Mouse (Mus musculus): Measurements from ENCODE around the gene Ankrd13d. TPM values are rescaled to one million over a fixed set of nuclear protein-coding genes. Genes with fewer than 3 reads are reported as not detected.

Gene Ankrd13d
- 1 to 10 TPM; 2.4 to 2.8 TPM for total RNA-seq (2021)
- long read RNA-seq, experiment 1, partial matches to known transcripts: 0 of 1 reads
- long read RNA-seq, experiment 1, other reads (novel, unspliced or antisense): 1 of 1 reads
- long read RNA-seq, experiment 2, partial matches to known transcripts: 0 of 2 reads
- long read RNA-seq, experiment 2, other reads (novel, unspliced or antisense): 0 of 2 reads

DNA sequence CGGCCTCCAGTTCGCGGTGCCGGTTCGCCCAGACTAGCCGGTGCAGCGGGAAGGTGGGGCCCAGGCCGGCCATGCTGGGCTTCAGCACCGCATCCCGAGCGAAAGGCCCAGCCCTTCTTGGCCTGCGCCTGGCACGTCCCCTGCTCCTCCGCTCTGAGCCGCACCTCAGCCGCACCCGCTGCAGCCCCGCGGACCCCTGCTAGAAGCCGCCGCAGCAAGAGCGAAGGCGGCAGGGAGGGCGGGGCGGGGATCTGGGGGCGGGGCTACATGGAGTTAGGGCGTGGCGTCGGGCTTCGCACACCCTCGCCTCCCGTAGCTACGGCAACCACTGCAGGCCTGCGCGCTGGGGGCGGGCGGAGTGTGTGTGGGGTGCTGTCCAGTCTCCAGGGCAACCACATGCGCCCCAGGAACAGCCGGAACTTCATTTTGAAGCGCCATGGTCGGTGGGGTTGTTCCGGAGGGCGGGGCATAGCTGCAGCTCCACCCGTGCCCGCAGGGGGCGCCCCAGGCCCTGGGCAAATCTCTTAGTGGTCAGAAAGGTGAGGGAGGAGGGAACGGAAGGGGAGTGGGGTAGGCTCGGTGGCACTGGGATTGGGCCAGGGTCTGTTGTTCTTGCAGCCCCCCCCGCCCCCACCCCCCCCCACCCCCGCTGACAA lies at the start of gene Ankrd13d:
Ankrd13d (minus strand) TSS at position 240 of the 656 bp plus-strand sequence.
- DNase-seq: peak; percentile 85 to 93

DNA sequence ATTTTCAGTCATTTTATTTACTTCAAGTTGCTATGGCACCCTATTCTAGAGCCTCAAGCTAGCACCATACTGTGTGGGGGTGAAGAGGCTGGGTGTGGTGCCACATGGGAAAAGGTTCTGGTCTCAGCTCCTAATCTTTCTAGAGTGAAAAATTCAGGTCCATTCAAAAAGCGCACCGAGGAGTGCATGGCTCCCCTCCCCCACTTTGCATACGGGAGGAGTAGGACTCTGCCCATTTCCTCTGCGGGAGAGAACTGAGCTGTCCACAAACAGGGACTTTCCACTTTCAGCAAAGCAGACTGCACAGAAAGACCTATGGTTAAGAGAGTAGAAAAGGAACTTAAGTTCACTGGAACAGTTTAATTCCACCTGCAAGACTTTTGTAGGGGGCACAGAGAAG lies 49.7 kb upstream of the Ankrd13d start:
- DNase-seq: peak; percentile 69 to 84

DNA sequence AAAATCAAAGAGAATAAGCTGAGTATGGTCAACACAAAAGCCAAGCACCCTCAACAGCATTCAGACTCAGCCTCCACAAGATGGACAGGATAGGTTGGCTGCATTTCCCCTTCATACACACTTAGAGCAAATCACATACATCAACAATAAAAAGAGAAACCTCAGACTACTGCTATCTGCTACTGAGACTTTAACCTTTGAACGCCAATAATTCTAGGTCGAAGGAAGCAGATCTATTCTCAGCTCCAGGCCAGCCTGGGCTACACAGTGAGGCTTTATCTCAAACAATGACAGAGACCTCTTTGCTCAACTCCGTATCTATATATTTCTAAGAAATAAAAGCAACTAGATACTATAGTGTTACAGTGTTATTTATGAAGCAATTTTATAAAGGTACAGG lies 48.3 kb upstream of the Ankrd13d start:
- no peak for DNase-seq

DNA sequence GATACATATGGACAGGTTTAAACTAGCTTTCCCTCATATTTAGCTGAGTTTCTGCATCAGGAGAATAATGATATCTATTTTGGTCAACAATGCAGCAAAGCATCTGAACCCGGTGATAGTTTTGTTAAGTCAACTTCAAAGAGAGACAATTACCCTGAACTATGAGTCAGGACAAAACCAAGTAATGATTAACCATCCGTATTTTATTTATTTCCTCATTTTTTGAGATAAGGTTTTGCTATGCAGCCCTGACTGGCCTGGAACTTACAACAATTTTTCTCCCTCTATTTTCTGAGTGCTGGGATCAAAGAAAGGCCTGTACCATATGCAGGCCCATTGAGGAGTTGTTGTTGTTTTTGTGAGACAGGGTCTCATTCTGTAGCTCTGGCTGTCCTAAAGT lies 47.7 kb upstream of the Ankrd13d start:
- DNase-seq: no peak

DNA sequence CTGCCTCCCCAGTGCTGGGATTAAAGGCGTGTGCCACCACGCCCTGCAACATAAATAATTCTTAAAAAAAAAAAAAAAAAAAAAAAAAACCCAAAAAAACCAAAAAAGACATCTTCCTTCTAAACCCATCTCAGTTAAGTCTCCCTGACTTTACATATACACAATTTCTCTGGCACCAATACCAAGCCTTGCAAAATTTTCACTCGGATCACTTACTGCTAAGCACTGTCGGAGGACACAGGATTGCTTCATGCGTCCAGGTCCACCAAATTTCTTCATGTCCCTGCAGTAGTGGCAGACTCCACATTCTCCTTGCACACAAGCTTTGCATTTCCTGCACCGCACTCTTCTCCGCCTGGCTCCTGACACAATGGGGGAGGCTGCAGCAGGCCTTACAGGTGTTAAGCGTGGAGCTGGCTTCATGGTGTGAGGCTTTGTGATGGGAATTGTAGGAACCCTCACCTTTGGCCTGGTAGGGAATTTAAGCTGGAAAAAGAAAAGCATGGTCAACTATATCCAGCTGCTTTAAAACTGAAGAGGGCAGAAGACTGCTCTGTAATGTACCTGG lies 45.9 kb upstream of the Ankrd13d start:
- no peak for DNase-seq

DNA sequence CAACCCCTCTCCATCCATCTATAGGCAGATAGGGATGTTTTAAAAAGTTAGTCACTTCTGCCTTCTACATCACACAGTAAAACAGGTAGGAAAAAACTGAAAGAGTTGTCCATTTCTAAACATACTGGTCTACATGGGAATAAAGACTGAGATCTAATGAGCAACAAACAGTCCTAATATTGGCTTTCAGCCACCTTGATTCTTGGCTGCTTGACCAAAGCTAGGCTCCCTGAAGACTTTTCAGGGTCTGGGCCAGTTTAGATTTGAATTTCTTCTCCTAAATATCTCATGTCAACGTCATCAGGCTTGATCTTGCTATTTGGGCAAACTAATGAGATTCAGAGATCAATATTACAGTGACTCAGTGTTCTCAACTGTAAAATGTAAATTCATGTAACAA lies 43.9 kb upstream of the Ankrd13d start:
- DNase-seq: no peak

DNA sequence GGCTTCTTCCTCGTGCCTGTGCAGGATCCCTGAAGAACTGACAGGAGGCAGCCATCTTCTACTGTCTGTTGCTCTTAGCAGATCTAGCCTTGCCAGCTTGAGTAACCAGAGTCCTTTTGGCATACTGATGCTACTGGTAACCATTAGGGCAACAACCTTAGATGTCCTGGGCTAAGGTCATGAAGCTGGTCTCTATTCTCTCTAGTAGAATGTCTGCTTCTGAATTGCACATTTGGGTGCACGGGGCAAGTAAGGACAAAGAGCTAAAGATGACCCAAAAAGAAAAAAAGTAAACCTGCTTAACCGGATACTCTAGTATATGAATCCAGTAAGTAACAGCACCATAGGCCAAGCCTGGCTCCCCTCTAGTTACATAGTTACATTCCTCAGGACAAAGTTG lies 43.2 kb upstream of the Ankrd13d start:
- no peak for DNase-seq

DNA sequence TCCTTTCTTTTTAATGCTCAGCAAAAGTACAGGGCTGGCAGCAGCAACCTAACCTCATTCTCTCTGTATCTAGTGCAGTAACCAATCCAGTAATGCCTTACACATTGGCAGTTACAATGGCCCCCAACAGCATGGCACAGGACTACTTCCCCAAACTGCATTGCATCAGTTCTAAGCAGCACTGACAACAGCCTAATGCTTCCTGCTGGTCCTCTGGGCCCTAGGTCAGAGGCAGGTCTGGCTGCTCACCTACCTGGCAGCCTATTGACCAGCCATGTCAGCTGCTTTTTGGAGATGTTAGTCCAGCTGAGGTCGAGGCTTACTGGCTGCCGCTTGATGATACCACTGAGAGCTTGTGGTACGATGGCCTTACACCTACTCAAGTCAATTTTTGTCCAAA lies 39.2 kb upstream of the Ankrd13d start:
- DNase-seq: no peak

DNA sequence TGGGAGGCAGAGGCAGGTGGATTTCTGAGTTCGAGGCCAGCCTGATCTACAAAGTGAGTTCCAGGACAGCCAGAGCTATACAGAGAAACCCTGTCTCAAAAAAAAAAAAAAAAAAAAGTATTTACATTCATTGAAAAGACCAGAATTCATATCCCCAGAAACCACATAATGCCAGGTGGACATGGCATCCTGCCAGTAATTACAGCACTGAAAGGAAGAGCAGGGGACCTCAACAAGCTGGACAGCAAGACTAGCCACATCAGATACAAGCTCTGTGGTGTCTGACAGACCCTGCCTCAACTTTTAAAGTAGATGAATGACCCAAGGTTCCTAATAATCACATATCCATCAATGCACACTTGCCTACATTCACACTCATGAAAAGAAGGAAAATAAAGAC lies 38.7 kb upstream of the Ankrd13d start:
- DNase-seq: no peak

DNA sequence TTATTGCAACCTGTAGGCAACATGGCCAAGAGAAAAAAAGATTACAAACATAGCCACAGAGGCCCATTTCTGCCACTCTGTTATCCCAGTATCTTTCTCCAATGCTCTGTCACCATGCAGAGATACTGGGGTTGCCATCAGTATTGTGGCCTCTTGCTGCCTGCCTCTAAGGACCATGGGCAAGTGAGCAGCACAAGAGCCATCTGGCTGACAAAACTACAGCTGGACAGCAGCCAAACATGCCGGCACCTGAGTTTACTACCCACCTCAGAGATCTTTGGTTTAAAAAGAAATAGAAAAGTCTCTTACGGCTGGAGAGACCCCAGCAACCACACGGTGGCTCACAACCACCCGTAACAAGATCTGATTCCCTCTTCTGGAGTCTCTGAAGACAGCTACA lies 36.3 kb upstream of the Ankrd13d start:
- no peak for DNase-seq

DNA sequence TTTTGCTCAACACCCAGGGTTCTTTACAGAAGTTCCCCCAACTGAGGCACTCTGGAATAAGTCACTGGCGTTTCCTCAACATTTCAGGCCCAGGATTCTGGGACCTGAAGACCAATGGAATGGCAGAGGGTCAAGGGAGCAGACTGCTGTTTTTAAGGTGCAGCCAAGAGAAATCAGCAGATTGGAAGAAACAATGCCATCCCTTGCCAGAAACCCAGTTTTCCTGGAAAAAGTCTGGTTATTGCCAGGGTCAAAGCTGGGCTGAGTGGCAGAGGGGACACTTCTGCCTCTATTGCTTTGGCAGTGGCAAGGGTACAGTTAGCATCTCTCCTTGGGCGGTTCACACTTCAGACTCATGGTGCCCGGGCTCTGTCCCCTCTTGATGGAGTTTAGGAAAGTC lies 34.2 kb upstream of the Ankrd13d start:
- DNase-seq: no peak

DNA sequence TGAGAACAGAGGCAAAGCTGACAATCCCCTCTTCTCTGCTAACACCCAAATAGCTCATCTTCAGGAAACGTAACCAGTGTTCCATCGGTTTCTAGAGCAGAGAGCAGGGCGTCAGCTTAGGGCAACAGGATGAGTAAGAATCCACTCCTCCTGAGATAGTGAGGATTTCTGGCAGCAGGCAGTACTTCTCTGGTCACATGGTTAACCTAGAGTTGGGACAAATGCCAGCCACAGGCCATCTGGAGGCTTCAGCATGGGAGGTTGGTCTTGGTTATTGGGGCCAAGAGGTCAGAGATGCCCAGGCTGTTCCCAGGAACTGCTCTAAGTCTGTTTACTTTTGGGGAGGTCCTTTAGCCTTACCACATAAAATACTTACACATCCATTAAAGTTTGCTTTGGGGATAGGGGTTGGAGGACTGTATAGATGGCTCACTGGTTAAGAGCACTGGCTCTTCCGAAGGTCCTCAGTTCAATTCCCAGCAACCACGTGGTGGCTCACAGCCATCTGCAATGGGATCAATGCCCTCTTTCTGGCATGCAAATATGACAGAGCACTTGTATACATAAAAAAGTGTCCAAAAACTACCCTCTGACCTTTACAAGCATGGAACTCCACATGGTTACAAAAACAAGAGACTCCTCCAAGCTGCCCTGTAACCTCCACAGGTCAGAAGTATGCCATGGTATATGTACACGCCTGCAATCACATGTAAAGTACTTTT lies 32.4 kb upstream of the Ankrd13d start:
- DNase-seq: peak; percentile 73 to 77

DNA sequence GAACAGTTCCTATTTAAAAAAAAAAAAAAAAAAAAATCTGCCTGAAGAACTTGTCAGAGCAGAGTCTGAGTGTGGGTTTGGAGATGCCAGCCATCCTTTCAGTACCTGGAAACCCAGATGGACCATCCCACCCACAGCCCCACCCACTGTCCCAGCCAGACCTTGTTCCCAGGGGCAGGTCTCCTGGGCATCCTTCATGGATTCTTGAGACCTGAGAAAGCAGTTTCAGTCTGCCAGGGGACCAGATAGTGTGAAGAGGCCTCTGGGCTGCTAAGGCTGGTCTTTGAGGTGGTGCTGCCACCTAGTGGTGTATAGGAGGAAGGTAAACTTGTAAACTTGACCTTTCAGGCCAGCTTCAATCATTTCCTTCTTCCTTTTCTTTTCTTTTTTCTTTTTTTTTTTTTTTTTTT lies 26.8 kb upstream of the Ankrd13d start:
- peak; percentile 64 to 73 for DNase-seq

DNA sequence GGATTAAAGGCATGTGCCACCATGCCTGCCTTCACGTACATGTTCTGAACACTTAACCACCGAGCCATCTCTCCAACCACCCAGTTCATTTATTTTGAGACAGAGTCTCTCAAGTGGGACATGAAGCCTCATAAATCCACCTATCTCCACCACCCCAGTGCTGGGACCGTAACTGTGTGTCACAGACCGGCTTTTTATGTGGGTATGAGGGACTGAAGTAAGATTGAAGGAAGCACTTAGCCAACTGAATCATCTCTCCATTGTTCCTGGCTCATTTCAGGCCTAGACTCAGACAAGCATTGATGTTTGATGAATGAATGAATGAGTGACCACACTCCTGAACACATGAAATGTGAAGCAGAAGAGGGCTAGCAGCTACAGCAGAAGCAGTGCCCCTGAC lies 26.4 kb upstream of the Ankrd13d start:
- DNase-seq: no peak

DNA sequence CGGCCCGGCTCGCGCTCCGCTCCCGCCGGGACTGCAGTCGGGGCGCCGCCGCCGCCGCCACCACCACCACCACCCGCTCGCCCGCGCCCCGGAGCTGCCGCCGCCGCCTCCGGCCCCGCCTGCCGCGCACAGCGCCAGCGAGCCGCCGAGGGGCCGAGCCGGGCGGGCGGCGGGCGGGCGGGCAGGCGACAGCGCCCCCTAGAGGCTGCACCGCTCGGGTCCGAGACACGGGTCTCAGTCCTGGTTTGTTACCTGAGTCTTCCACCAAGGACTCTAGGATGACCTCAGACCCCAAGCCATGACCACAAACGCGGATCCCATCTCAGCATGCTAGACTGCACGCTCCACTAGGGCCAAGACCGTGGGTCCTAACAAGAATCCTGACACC lies 23.2 kb upstream of the Ankrd13d start, which contains the start of gene Grk2:
Grk2 (minus strand) TSS at position 33 of the 388 bp plus-strand sequence.
- DNase-seq: peak; percentile 87 to 94

DNA sequence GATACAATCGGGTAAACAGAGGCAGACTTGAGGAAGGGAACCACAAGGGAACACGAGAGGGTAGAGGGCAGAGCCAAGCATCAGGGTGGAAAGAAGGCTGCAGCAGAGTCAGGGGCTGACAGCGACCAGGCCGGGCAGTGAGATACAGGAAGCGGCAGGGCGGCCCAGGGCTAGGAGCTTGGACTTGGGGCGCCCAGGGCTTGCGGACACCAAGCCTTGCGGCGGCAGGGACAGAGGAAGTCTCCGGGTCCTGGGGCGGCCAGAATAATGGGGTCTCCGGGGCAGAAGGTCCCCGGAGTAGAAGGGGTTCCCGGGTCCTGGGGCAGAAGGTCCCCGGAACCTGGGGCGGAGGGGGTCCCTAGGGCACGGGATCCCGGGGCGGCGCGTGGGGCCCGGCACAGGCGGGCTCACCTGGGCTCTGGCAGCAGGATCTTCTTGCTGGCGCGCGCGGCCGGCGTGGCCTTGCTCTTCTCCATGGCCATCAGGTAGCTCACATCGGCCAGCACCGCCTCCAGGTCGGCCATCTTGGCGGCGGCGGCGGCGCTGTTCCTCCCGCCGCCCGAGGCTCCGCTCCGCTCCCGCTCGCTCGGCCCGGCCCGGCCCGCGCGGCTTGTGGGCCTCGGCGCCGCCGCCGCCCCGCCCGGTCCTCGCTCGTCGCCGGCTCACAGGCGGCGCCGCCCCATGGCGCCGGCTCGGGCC lies 22.7 kb upstream of the Ankrd13d start:
- DNase-seq: peak; percentile 64 to 72

DNA sequence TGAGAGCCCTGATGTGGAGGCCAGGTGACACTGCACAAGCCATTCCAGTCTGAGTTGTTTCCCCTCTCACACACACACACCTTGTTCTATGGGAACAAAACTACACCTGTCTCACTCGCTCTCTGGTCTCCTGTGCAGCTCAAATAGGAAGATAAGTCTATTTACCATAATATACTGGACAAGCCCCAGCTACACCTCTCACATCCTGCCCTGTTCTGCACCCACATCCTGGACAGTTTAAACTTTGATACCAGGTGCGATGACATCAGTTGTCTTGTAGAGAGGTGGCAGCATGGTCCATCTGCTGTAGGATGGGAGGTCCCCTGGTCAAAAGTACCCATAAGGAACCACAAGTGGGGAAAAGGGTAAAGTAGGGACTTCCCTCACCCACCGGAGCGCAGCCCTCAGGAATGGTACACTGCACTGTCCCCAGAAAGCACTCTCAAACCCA lies 22.0 kb upstream of the Ankrd13d start:
- DNase-seq: no peak

DNA sequence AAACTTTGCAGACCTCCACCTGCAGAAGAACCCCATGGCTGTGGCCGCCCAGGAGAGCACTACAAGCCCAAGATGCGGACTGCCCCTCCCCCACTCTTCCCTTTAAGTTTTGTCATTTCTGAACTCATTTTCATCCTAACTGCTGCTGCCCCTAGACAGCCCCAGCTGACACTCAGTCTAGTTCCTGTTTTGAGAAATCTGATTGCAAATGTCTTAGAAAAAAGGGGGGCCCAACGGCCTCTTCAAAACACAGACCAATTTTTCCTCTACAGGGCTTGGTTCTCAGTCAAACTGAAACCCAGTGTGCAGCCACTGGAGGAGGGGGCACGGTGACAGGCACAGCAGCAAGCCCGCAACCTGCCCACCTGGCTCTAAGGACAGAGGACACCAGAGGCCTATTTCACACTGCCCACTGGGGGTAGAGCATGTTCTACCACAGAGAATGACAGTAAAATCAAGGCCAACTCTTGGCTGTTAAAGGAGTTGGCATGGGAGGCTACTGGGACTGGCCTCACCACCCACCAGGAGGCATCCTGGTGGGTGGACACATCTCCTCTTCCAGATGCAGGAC lies 21.4 kb upstream of the Ankrd13d start:
- no peak for DNase-seq

DNA sequence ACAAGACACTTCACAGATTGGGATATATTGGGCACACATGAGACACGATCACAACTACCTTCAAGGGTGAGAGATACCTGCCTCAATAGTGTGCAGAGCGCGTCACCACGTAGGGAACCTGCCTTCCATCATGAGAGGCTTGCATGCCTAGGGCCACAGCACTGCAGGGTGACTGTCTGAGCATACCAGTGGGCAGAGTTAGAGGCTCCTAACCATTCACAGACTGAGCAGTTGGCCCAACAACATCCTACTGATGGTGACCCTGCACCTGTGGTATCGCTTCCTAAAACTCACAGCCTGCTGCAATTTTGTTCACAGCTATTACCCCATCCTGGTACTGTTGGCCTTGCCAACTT lies 20.7 kb upstream of the Ankrd13d start:
- no peak for DNase-seq

DNA sequence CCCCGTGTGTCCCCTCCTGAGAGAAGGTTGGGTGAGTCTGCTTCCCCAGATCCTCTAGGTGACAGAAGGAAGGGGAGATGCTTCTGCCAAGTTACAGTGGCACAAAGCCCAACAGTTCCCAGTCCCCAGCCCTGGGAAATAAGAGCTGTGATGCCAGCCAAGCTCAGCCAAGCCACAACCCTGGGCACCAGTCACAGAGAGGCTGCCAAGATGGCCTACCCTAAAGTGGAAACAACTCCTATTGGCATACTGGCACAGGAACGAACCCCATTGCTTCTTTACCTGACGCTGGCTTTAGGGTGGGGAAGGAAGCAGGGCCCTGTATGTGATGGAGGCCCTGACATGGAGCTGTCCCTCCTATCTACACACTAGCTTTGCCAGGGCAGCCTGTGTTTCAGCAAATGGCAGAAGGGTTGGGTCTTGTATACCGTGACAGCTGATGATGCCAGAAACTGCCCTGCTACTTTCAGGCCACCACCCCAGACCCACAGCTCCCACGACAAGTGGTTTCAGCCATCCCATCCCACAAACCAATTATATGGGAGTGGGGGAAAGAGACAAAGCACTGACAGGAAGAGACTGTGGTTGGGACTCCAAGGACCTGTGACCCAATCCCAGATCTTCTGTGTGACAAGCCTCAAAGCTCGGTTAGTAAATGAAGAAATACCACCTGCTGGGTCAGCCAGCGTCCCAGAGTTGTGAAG lies 20.2 kb upstream of the Ankrd13d start:
- DNase-seq: peak; percentile 39 to 52
